Comparison of ENCODE assay signal across 8 mouse cellular contexts in the genomic region with DNA sequence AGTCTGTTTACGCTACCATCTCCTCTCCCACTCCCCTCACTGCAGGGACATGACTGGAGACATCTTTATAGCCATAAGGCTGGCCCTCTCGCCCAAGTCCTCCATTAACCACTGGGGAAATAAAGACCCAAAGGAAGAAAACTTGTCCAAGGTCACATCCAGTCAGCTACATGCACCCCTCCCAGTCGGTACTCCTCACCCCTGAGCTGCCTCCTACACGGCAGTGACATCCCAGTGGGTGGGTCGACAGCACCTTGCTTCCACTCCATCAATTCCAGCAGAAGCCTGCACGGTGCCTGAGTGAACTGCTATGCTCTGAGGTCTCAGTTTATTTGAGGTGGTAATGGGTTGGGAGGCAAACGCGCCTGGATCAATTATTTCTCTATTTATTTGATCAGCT. TPM values are rescaled to one million over a fixed set of nuclear protein-coding genes. Genes with fewer than 3 reads are reported as not detected.
DNase-seq lines count a peak whose midpoint lies in the region; ATAC-seq and TF ChIP-seq lines count a peak whose summit lies in the region.

No protein-coding gene starts in this region.

- TF ChIP-seq POLR2A in MEL (IDR thresholded peaks at IDR 0.05; ENCODE audit: control insufficient read depth in 1 of 2, insufficient read depth in 1 of 2, low read depth in 1 of 2, low read length in 2 of 2, poor library complexity in 1 of 2), result no peak
- TF ChIP-seq POLR2A in thymus, adult 2 months (IDR thresholded peaks at IDR 0.05; ENCODE audit: control insufficient read depth, extremely low read depth, insufficient read depth, low read length, poor library complexity), result no peak

- H3K36me3 ChIP-seq in MEL (ENCODE audit: control insufficient read depth in 1 of 2, insufficient read depth in 2 of 2, low read length in 2 of 2), result peaks cover 1 to 11% of the 10 kb centered on the region in 2 experiments
- peaks cover 27% of the 10 kb centered on the region for H3K36me3 ChIP-seq in forebrain, embryonic 13.5 days (ENCODE audit: poor library complexity, severe bottlenecking)
- H3K36me3 ChIP-seq in liver, embryonic 11.5 days (ENCODE audit: control insufficient read depth, insufficient read depth, low read length), result peaks cover 15% of the 10 kb centered on the region
- no peaks in the 10 kb centered on the region for H3K36me3 ChIP-seq in thymus, adult 2 months (ENCODE audit: control insufficient read depth, insufficient read depth, low read length)

- H3K9me3 ChIP-seq in MEL (replicated peaks; ENCODE audit: insufficient read depth, low read length), result no peaks in the 10 kb centered on the region
- H3K9me3 ChIP-seq in forebrain, embryonic 13.5 days (replicated peaks), result no peaks in the 10 kb centered on the region
- H3K9me3 ChIP-seq in liver, embryonic 11.5 days (ENCODE audit: control insufficient read depth, low read length), result no peaks in the 10 kb centered on the region

- peak overlapping the region; percentile 89 for H3K9ac ChIP-seq in MEL (ENCODE audit: control insufficient read depth, low read depth, low read length, poor library complexity, severe bottlenecking)
- peak overlapping the region; percentile 98 for H3K9ac ChIP-seq in forebrain, embryonic 13.5 days
- peak overlapping the region; percentile 98 for H3K9ac ChIP-seq in liver, embryonic 11.5 days (ENCODE audit: low read depth, low read length)

- DNase-seq in kidney, adult 11 months, result peak; percentile 20
- no peak for DNase-seq in kidney, postnatal 25 days
- DNase-seq in MEL (ENCODE audit: low read depth, low spot score), result peak; percentile 30
- DNase-seq in liver, embryonic 11.5 days (ENCODE audit: low spot score), result no peak
- DNase-seq in thymus, adult 2 months, result peak; percentile 11
- DNase-seq in urinary bladder, adult 18-20 months (ENCODE audit: low spot score in 2 of 2), result no peak
- no peak for DNase-seq in embryo, embryonic 10.5 days (ENCODE audit: low spot score)

- peak overlapping the region; percentile 75 to 82 for H3K4me3 ChIP-seq in MEL (ENCODE audit: control insufficient read depth in 1 of 2, insufficient read depth in 1 of 2, low read depth in 2 of 2, low read length in 2 of 2)
- H3K4me3 ChIP-seq in forebrain, embryonic 13.5 days, result peak overlapping the region; percentile 99
- peak overlapping the region; percentile 100 for H3K4me3 ChIP-seq in liver, embryonic 11.5 days (ENCODE audit: low read depth, low read length)
- peak overlapping the region; percentile 80 for H3K4me3 ChIP-seq in thymus, adult 2 months (ENCODE audit: control insufficient read depth, insufficient read depth, low read length)

- H3K4me2 ChIP-seq in forebrain, embryonic 13.5 days, result peak overlapping the region; percentile 93
- H3K4me2 ChIP-seq in liver, embryonic 11.5 days, result peak overlapping the region; percentile 96

- no peak overlapping the region for H3K27ac ChIP-seq in MEL (ENCODE audit: control insufficient read depth, low read depth, low read length)
- H3K27ac ChIP-seq in forebrain, embryonic 13.5 days, result no peak overlapping the region
- peak overlapping the region; percentile 71; the same call in 1 of the 2 replicates for H3K27ac ChIP-seq in liver, embryonic 11.5 days (ENCODE audit: low read depth, low read length)
- no peak overlapping the region for H3K27ac ChIP-seq in thymus, adult 2 months (ENCODE audit: control insufficient read depth, insufficient read depth, low read length)

- TF ChIP-seq EP300 in MEL (IDR thresholded peaks at IDR 0.05; ENCODE audit: low read depth in 1 of 2, low read length in 2 of 2), result no peak

- no peak for TF ChIP-seq RAD21 in MEL (IDR thresholded peaks at IDR 0.05; ENCODE audit: low read depth, low read length)

- no peaks in the 10 kb centered on the region for H3K27me3 ChIP-seq in MEL (ENCODE audit: control insufficient read depth in 1 of 2, insufficient read depth in 2 of 2, low read length in 2 of 2)
- H3K27me3 ChIP-seq in forebrain, embryonic 13.5 days, result 0 out of 2 replicates have a peak, but pooled peaks cover 2% of the 10 kb centered on the region
- H3K27me3 ChIP-seq in liver, embryonic 11.5 days (replicated peaks; ENCODE audit: control insufficient read depth, insufficient read depth, low read length), result no peaks in the 10 kb centered on the region
- no peaks in the 10 kb centered on the region for H3K27me3 ChIP-seq in thymus, adult 2 months (ENCODE audit: control insufficient read depth, insufficient read depth, low read length)

- ATAC-seq in forebrain, embryonic 13.5 days, result no peak
- no peak for ATAC-seq in liver, embryonic 11.5 days (replicated peaks; ENCODE audit: low FRiP score)

- H3K4me1 ChIP-seq in MEL (ENCODE audit: control insufficient read depth in 1 of 2, insufficient read depth in 2 of 2, low read length in 2 of 2), result peaks cover 4 to 8% of the 10 kb centered on the region in 2 experiments; a peak in 3 of 4 replicates
- H3K4me1 ChIP-seq in forebrain, embryonic 13.5 days, result peaks cover 17% of the 10 kb centered on the region
- H3K4me1 ChIP-seq in liver, embryonic 11.5 days (replicated peaks; ENCODE audit: control insufficient read depth, insufficient read depth, low read length), result peaks cover 12% of the 10 kb centered on the region
- peaks cover 15% of the 10 kb centered on the region for H3K4me1 ChIP-seq in thymus, adult 2 months (replicated peaks; ENCODE audit: control insufficient read depth, insufficient read depth, low read length)

- no peak for TF ChIP-seq CTCF in MEL (IDR thresholded peaks at IDR 0.05 in 2 of 3, conservative IDR thresholded peaks at IDR 0.05 in 1 of 3; ENCODE audit: control insufficient read depth in 1 of 3, insufficient read depth in 1 of 3, low read depth in 2 of 3, low read length in 3 of 3, poor library complexity in 1 of 3, severe bottlenecking in 1 of 3)
- TF ChIP-seq CTCF in thymus, adult 2 months (IDR thresholded peaks at IDR 0.05; ENCODE audit: borderline replicate concordance, control insufficient read depth, extremely low read depth, insufficient read depth, low read length, poor library complexity), result no peak

- WGBS in forebrain, embryonic 13.5 days, result 20% methylated on average over 8 of the region's 8 CpGs
- WGBS in liver, embryonic 11.5 days, result 16% methylated on average over 8 of the region's 8 CpGs
- WGBS in thymus, adult 2 months, result 21% methylated on average over 8 of the region's 8 CpGs

- peaks cover 52% of the 10 kb centered on the region for H3K79me2 ChIP-seq in MEL (ENCODE audit: control insufficient read depth, insufficient read depth, low read length, poor library complexity)

TF ChIP-seq in MEL, 35 proteins besides CTCF, POLR2A, EP300 and RAD21:
- no peak for TF ChIP-seq ELF1 (IDR thresholded peaks at IDR 0.05; ENCODE audit: low read depth, low read length)
- no peak for TF ChIP-seq TCF12 (IDR thresholded peaks at IDR 0.05; ENCODE audit: low read depth, low read length)

RNA-seq across cellular contexts. Expression of a gene that starts 0.9 kb away (rescaled TPM):
- 55.5 and 58.5 TPM in 2 replicates for total RNA-seq in MEL (2012; rRNA removed)
- polyA plus RNA-seq in MEL (2012; ENCODE audit: insufficient read depth in 1 of 2, insufficient read length in 2 of 2, low read depth in 1 of 2, low replicate concordance in 2 of 2, missing spikeins in 1 of 2), result 100 to 1,000 TPM in 1 of 2 experiments, 10 to 100 TPM in 1; 62.4 to 102 TPM
- polyA plus RNA-seq in forebrain, embryonic 13.5 days (2015; fragmentation: Nextera tagmentation; extraction: Ambion mirVana), result 64.2 and 71.3 TPM in 2 replicates
- 89.9 and 94.9 TPM in 2 replicates for polyA plus RNA-seq in liver, embryonic 11.5 days (2014; fragmentation: Nextera tagmentation; extraction: Ambion mirVana)
- polyA plus RNA-seq in thymus, adult 2 months (2012; rRNA removed), result 136 and 142 TPM in 2 replicates

RNA-seq across cellular contexts. Expression of a gene that starts 13.8 kb away (rescaled TPM):
- total RNA-seq in MEL (2012; rRNA removed), result not detected in 2 replicates
- not detected for polyA plus RNA-seq in MEL (2012; ENCODE audit: insufficient read depth in 1 of 2, insufficient read length in 2 of 2, low read depth in 1 of 2, low replicate concordance in 2 of 2, missing spikeins in 1 of 2)
- 0.50 TPM in 1 of 2 replicates, not detected in the other for polyA plus RNA-seq in forebrain, embryonic 13.5 days (2015; fragmentation: Nextera tagmentation; extraction: Ambion mirVana)
- 235 and 244 TPM in 2 replicates for polyA plus RNA-seq in liver, embryonic 11.5 days (2014; fragmentation: Nextera tagmentation; extraction: Ambion mirVana)
- 6.7 and 7.1 TPM in 2 replicates for polyA plus RNA-seq in thymus, adult 2 months (2012; rRNA removed)

RNA-seq across cellular contexts. Expression of a gene that starts 17.3 kb away (rescaled TPM):
- not detected in 2 replicates for total RNA-seq in MEL (2012; rRNA removed)
- not detected for polyA plus RNA-seq in MEL (2012; ENCODE audit: insufficient read depth in 1 of 2, insufficient read length in 2 of 2, low read depth in 1 of 2, low replicate concordance in 2 of 2, missing spikeins in 1 of 2)
- 0.88 TPM in 1 of 2 replicates, not detected in the other for polyA plus RNA-seq in forebrain, embryonic 13.5 days (2015; fragmentation: Nextera tagmentation; extraction: Ambion mirVana)
- not detected in 2 replicates for polyA plus RNA-seq in liver, embryonic 11.5 days (2014; fragmentation: Nextera tagmentation; extraction: Ambion mirVana)
- polyA plus RNA-seq in thymus, adult 2 months (2012; rRNA removed), result not detected in 2 replicates

RNA-seq across cellular contexts. Expression of a gene that starts 17.3 kb away (rescaled TPM):
- total RNA-seq in MEL (2012; rRNA removed), result not detected in 2 replicates
- polyA plus RNA-seq in MEL (2012; ENCODE audit: insufficient read depth in 1 of 2, insufficient read length in 2 of 2, low read depth in 1 of 2, low replicate concordance in 2 of 2, missing spikeins in 1 of 2), result not detected
- 0.08 TPM in 1 of 2 replicates, not detected in the other for polyA plus RNA-seq in forebrain, embryonic 13.5 days (2015; fragmentation: Nextera tagmentation; extraction: Ambion mirVana)
- polyA plus RNA-seq in liver, embryonic 11.5 days (2014; fragmentation: Nextera tagmentation; extraction: Ambion mirVana), result 4.8 and 5.4 TPM in 2 replicates
- 1.5 and 6.2 TPM in 2 replicates for polyA plus RNA-seq in thymus, adult 2 months (2012; rRNA removed)

RNA-seq across cellular contexts. Expression of a gene that starts 28.5 kb away (rescaled TPM):
- not detected in 2 replicates for total RNA-seq in MEL (2012; rRNA removed)
- polyA plus RNA-seq in MEL (2012; ENCODE audit: insufficient read depth in 1 of 2, insufficient read length in 2 of 2, low read depth in 1 of 2, low replicate concordance in 2 of 2, missing spikeins in 1 of 2), result under 1 TPM in 1 of 2 experiments, not detected in 1; 0.35 TPM
- polyA plus RNA-seq in forebrain, embryonic 13.5 days (2015; fragmentation: Nextera tagmentation; extraction: Ambion mirVana), result 1.2 and 1.8 TPM in 2 replicates
- 173 and 199 TPM in 2 replicates for polyA plus RNA-seq in liver, embryonic 11.5 days (2014; fragmentation: Nextera tagmentation; extraction: Ambion mirVana)
- 24.8 and 38.0 TPM in 2 replicates for polyA plus RNA-seq in thymus, adult 2 months (2012; rRNA removed)

Comparison
In these comparisons a context has a peak if more than half of its experiments do, and no peak if none do; other contexts are left out.
1. DNase-seq: peak in kidney, adult 11 months (single experiment), MEL (single experiment) and thymus, adult 2 months (single experiment); none in kidney, postnatal 25 days (0 of 2), liver, embryonic 11.5 days (single experiment), urinary bladder, adult 18-20 months (0 of 2) and embryo, embryonic 10.5 days (single experiment).
2. RNA of a gene that starts 13.8 kb away (polyA plus RNA-seq): 235 to 244 TPM in liver, embryonic 11.5 days; 6.7 to 7.1 TPM in thymus, adult 2 months, 0.50 TPM in forebrain, embryonic 13.5 days and not detected in MEL; every median in the first group is over 10 times any median in the second.
3. Peak in every context shown above with its lines, with median percentiles within 50 percentile points of each other: H3K4me3 ChIP-seq and H3K9ac ChIP-seq.